Mouse (Mus musculus): ENCODE data around the gene Ets2. TPM values are rescaled to one million over a fixed set of nuclear protein-coding genes. Genes with fewer than 3 reads are reported as not detected.

Ets2 gene
- polyA plus RNA-seq (2012; rRNA removed), result 113 and 270 TPM in 2 replicates

- 1% methylated on average over 64 of the region's 64 CpGs for WGBS
- peak; percentile 93 for DNase-seq
- peak within 1 kb of the TSS; percentile 91 for H3K4me3 ChIP-seq (replicated peaks; ENCODE audit: extremely low read depth, low read depth, low read length)
- peak; percentile 94 for TF ChIP-seq POLR2A (IDR thresholded peaks at IDR 0.05; ENCODE audit: borderline replicate concordance, extremely low read depth, low read depth, low read length)
- TF ChIP-seq CTCF (IDR thresholded peaks at IDR 0.05; ENCODE audit: insufficient read depth, low read length), result peak; percentile 73
- H3K4me1 ChIP-seq (ENCODE audit: control insufficient read depth, insufficient read depth, low read length), result peaks cover 17% of the 10 kb centered on the region; the same call in 1 of the 2 replicates
Observed at GRCm38 (mm10) chr16:95701802-95702561, at the start of gene Ets2. Gene Ets2, plus strand, starts transcription at chr16:95702075.

- no peak overlapping the region for H3K4me3 ChIP-seq (replicated peaks; ENCODE audit: extremely low read depth, low read depth, low read length)
- 89% methylated on average over 15 of the region's 15 CpGs for WGBS
- TF ChIP-seq CTCF (IDR thresholded peaks at IDR 0.05; ENCODE audit: insufficient read depth, low read length) (no peak), POLR2A (IDR thresholded peaks at IDR 0.05; ENCODE audit: borderline replicate concordance, extremely low read depth, low read depth, low read length) (no peak)
- no peak for DNase-seq
- 0 out of 2 replicates have a peak, but pooled peaks cover 2% of the 10 kb centered on the region for H3K4me1 ChIP-seq (ENCODE audit: control insufficient read depth, insufficient read depth, low read length)
Observed at GRCm38 (mm10) chr16:95654204-95654611, 47.7 kb upstream of the Ets2 start.

- TF ChIP-seq POLR2A (IDR thresholded peaks at IDR 0.05; ENCODE audit: borderline replicate concordance, extremely low read depth, low read depth, low read length) (no peak), CTCF (IDR thresholded peaks at IDR 0.05; ENCODE audit: insufficient read depth, low read length) (no peak)
- no peak overlapping the region for H3K4me3 ChIP-seq (replicated peaks; ENCODE audit: extremely low read depth, low read depth, low read length)
Observed at GRCm38 (mm10) chr16:95656535-95656934, 45.3 kb upstream of the Ets2 start.

GRCm38 (mm10) chr16:95657187-95657586 lies 44.7 kb upstream of the Ets2 start:
- TF ChIP-seq POLR2A (IDR thresholded peaks at IDR 0.05; ENCODE audit: borderline replicate concordance, extremely low read depth, low read depth, low read length) (no peak), CTCF (IDR thresholded peaks at IDR 0.05; ENCODE audit: insufficient read depth, low read length) (no peak)
- 0 out of 2 replicates have a peak, but pooled peaks cover 2% of the 10 kb centered on the region for H3K4me1 ChIP-seq (ENCODE audit: control insufficient read depth, insufficient read depth, low read length)
- DNase-seq, result no peak
- WGBS, result 94% methylated on average over 5 of the region's 5 CpGs
- no peak overlapping the region for H3K4me3 ChIP-seq (replicated peaks; ENCODE audit: extremely low read depth, low read depth, low read length)

More at GRCm38 (mm10) chr16:95656535-95656934, 45.3 kb upstream of the Ets2 start:
- H3K4me1 ChIP-seq (ENCODE audit: control insufficient read depth, insufficient read depth, low read length), result 0 out of 2 replicates have a peak, but pooled peaks cover 2% of the 10 kb centered on the region
- WGBS, result 97% methylated on average over 4 of the region's 4 CpGs
- no peak for DNase-seq

- TF ChIP-seq CTCF (IDR thresholded peaks at IDR 0.05; ENCODE audit: insufficient read depth, low read length), result no peak
- TF ChIP-seq POLR2A (IDR thresholded peaks at IDR 0.05; ENCODE audit: borderline replicate concordance, extremely low read depth, low read depth, low read length), result no peak
- no peak for DNase-seq
- no peak overlapping the region for H3K4me3 ChIP-seq (replicated peaks; ENCODE audit: extremely low read depth, low read depth, low read length)
- 96% methylated on average over 5 of the region's 5 CpGs for WGBS
- H3K4me1 ChIP-seq (ENCODE audit: control insufficient read depth, insufficient read depth, low read length), result 0 out of 2 replicates have a peak, but pooled peaks cover 2% of the 10 kb centered on the region
Observed at GRCm38 (mm10) chr16:95657756-95658155, 44.1 kb upstream of the Ets2 start.

GRCm38 (mm10) chr16:95658836-95659430 lies 42.9 kb upstream of the Ets2 start:
- TF ChIP-seq POLR2A (IDR thresholded peaks at IDR 0.05; ENCODE audit: borderline replicate concordance, extremely low read depth, low read depth, low read length) (no peak), CTCF (IDR thresholded peaks at IDR 0.05; ENCODE audit: insufficient read depth, low read length) (peak; percentile 90)
- WGBS, result 45% methylated on average over 5 of the region's 5 CpGs
- peak; percentile 75 for DNase-seq

GRCm38 (mm10) chr16:95659461-95659860 lies 42.4 kb upstream of the Ets2 start:
- TF ChIP-seq CTCF (IDR thresholded peaks at IDR 0.05; ENCODE audit: insufficient read depth, low read length) (no peak), POLR2A (IDR thresholded peaks at IDR 0.05; ENCODE audit: borderline replicate concordance, extremely low read depth, low read depth, low read length) (no peak)
- peak; percentile 19 for DNase-seq
- 0 out of 2 replicates have a peak, but pooled peaks cover 2% of the 10 kb centered on the region for H3K4me1 ChIP-seq (ENCODE audit: control insufficient read depth, insufficient read depth, low read length)
- 53% methylated on average over 19 of the region's 19 CpGs for WGBS
- H3K4me3 ChIP-seq (replicated peaks; ENCODE audit: extremely low read depth, low read depth, low read length), result no peak overlapping the region

More at GRCm38 (mm10) chr16:95658836-95659430, 42.9 kb upstream of the Ets2 start:
- Histone ChIP-seq H3K4me3 (replicated peaks; ENCODE audit: extremely low read depth, low read depth, low read length) (no peak overlapping the region), H3K4me1 (ENCODE audit: control insufficient read depth, insufficient read depth, low read length) (0 out of 2 replicates have a peak, but pooled peaks cover 2% of the 10 kb centered on the region)

GRCm38 (mm10) chr16:95660909-95661308 lies 41.0 kb upstream of the Ets2 start:
- 82% methylated on average over 5 of the region's 5 CpGs for WGBS
- Histone ChIP-seq H3K4me1 (ENCODE audit: control insufficient read depth, insufficient read depth, low read length) (0 out of 2 replicates have a peak, but pooled peaks cover 2% of the 10 kb centered on the region), H3K4me3 (replicated peaks; ENCODE audit: extremely low read depth, low read depth, low read length) (no peak overlapping the region)
- DNase-seq, result no peak
- no peak for TF ChIP-seq POLR2A (IDR thresholded peaks at IDR 0.05; ENCODE audit: borderline replicate concordance, extremely low read depth, low read depth, low read length)
- no peak for TF ChIP-seq CTCF (IDR thresholded peaks at IDR 0.05; ENCODE audit: insufficient read depth, low read length)

- Histone ChIP-seq H3K4me1 (ENCODE audit: control insufficient read depth, insufficient read depth, low read length) (no peaks in the 10 kb centered on the region), H3K4me3 (replicated peaks; ENCODE audit: extremely low read depth, low read depth, low read length) (no peak overlapping the region)
- no peak for TF ChIP-seq CTCF (IDR thresholded peaks at IDR 0.05; ENCODE audit: insufficient read depth, low read length)
- no peak for TF ChIP-seq POLR2A (IDR thresholded peaks at IDR 0.05; ENCODE audit: borderline replicate concordance, extremely low read depth, low read depth, low read length)
- WGBS, result 75% methylated on average over 6 of the region's 6 CpGs
- no peak for DNase-seq
Observed at GRCm38 (mm10) chr16:95665472-95666131, 36.3 kb upstream of the Ets2 start.

Measured in lung, adult 2 months (tissue).